Mouse (Mus musculus) kidney, postnatal 0 days (tissue): ENCODE data around the gene Dock11. TPM values are rescaled to one million over a fixed set of nuclear protein-coding genes. Genes with fewer than 3 reads are reported as not detected.

Experiments used
- ATAC-seq: fragments of 200-750 bp; cut with Nextera tagmentation; replicated peaks from 2 replicates; pipeline ENCODE4 v1.8.0; 2017; ENCODE audit warnings: low read depth, moderate number of reproducible peaks, moderate TSS enrichment, moderate library complexity; ENCODE audit not compliant: low FRiP score
- DNase-seq: peaks from one replicate; pipeline ENCODE4 v3.0.0-alpha.2; 2016; ENCODE audit warnings: low spot score
- H3K27ac ChIP-seq: fragments of 300-500 bp; sonication (generic); 2 replicates; pipeline ENCODE4 v1.5.1; 2014; ENCODE audit warnings: mild to moderate bottlenecking
- H3K27me3 ChIP-seq: fragments of 300-500 bp; sonication (generic); 2 replicates; pipeline ENCODE4 v1.6.1; 2014; ENCODE audit warnings: low read length, mixed read lengths; ENCODE audit not compliant: insufficient read depth
- H3K36me3 ChIP-seq: fragments of 300-500 bp; sonication (generic); 2 replicates; pipeline ENCODE4 v1.6.1; 2014; ENCODE audit warnings: low read length, mixed read lengths; ENCODE audit not compliant: insufficient read depth
- H3K4me1 ChIP-seq: fragments of 300-500 bp; sonication (generic); replicated peaks from 2 replicates; pipeline ENCODE4 v1.6.1; 2014; ENCODE audit warnings: antibody characterized with exemption, low read length, mixed read lengths; ENCODE audit not compliant: insufficient read depth
- H3K4me2 ChIP-seq: fragments of 300-500 bp; sonication (generic); 2 replicates; pipeline ENCODE4 v1.6.1; 2014; ENCODE audit warnings: mild to moderate bottlenecking, low read length, moderate library complexity, mixed read lengths
- H3K4me3 ChIP-seq: fragments of 300-500 bp; sonication (generic); replicated peaks from 2 replicates; pipeline ENCODE4 v1.5.1; 2014; ENCODE audit warnings: low read depth, low read length
- H3K9ac ChIP-seq: fragments of 300-500 bp; sonication (generic); 2 replicates; pipeline ENCODE4 v1.6.1; 2014; ENCODE audit warnings: low read depth, low read length
- H3K9me3 ChIP-seq: fragments of 300-500 bp; sonication (generic); replicated peaks from 2 replicates; pipeline ENCODE4 v1.6.1; 2016; ENCODE audit warnings: low read length, inconsistent platforms, mixed read lengths
- CTCF ChIP-seq: IDR thresholded peaks from 2 replicates; pipeline ENCODE4 v1.5.1; 2016; ENCODE audit warnings: antibody characterized with exemption, low read depth, mild to moderate bottlenecking, moderate library complexity
- WGBS: fragments of 180-500 bp; shearing (Covaris S2); extraction: QIAGEN DNeasy Blood & Tissue Kit; methylation state at CpG from one replicate; pipeline ENCODE4 v1.1.7; 2014; 5-methylcytosine and 5-hydroxymethylcytosine counted together
- polyA plus RNA-seq: library from polyadenylated mRNA; unstranded; fragments of >200 nt; fragmentation: Nextera tagmentation; extraction: Ambion mirVana; gene quantifications from 2 replicates; pipeline ENCODE4 v1.2.1, GENCODE M21; 2015

Gene Dock11
- polyA plus RNA-seq, 1 experiment from 2014 or later: 5.5 TPM

GRCm38 (mm10) chrX:35897648-35898500 is 9.2 kb downstream of the Dock11 start:
- DNase-seq (no peak), ATAC-seq (no peak)
- Histone ChIP-seq H3K4me3 (no peak overlapping the region), H3K4me1 (no peaks in the 10 kb centered on the region), H3K27ac (no peak overlapping the region), H3K36me3 (no peaks in the 10 kb centered on the region), H3K9me3 (no peaks in the 10 kb centered on the region), H3K27me3 (no peaks in the 10 kb centered on the region), H3K4me2 (no peak overlapping the region), H3K9ac (no peak overlapping the region)
- WGBS: 66% methylated on average over 11 of the region's 11 CpGs
- no peak for TF ChIP-seq CTCF

GRCm38 (mm10) chrX:35898501-35898766 is 9.8 kb downstream of the Dock11 start:
- no peak overlapping the region for H3K4me2 ChIP-seq
- no peak overlapping the region for H3K9ac ChIP-seq
- no peaks in the 10 kb centered on the region for H3K9me3 ChIP-seq
- no peaks in the 10 kb centered on the region for H3K4me1 ChIP-seq
- H3K27me3 ChIP-seq: no peaks in the 10 kb centered on the region
- no peak for ATAC-seq
- no peak for TF ChIP-seq CTCF
- no peak overlapping the region for H3K27ac ChIP-seq
- WGBS: 96% methylated on average over 2 of the region's 2 CpGs
- H3K4me3 ChIP-seq: no peak overlapping the region
- H3K36me3 ChIP-seq: no peaks in the 10 kb centered on the region
- no peak for DNase-seq

- H3K27me3 ChIP-seq: no peaks in the 10 kb centered on the region
- ATAC-seq: no peak
- no peaks in the 10 kb centered on the region for H3K9me3 ChIP-seq
- no peaks in the 10 kb centered on the region for H3K4me1 ChIP-seq
- DNase-seq: no peak
- no peak overlapping the region for H3K4me2 ChIP-seq
- H3K4me3 ChIP-seq: no peak overlapping the region
- no peak overlapping the region for H3K27ac ChIP-seq
- H3K36me3 ChIP-seq: no peaks in the 10 kb centered on the region
- no peak overlapping the region for H3K9ac ChIP-seq
- no peak for TF ChIP-seq CTCF
- 53% methylated on average over 7 of the region's 7 CpGs for WGBS
Measured at GRCm38 (mm10) chrX:35904352-35904751, 15.7 kb downstream of the Dock11 start.

GRCm38 (mm10) chrX:35906696-35907330 is 18.2 kb downstream of the Dock11 start:
- DNase-seq: no peak
- no peak for ATAC-seq
- Histone ChIP-seq H3K9me3 (no peaks in the 10 kb centered on the region), H3K4me2 (no peak overlapping the region), H3K4me1 (no peaks in the 10 kb centered on the region), H3K9ac (no peak overlapping the region), H3K4me3 (no peak overlapping the region), H3K36me3 (no peaks in the 10 kb centered on the region), H3K27me3 (no peaks in the 10 kb centered on the region), H3K27ac (no peak overlapping the region)
- no peak for TF ChIP-seq CTCF
- WGBS: 69% methylated on average over 4 of the region's 4 CpGs

GRCm38 (mm10) chrX:35919558-35919957 is 30.9 kb downstream of the Dock11 start:
- no peaks in the 10 kb centered on the region for H3K4me1 ChIP-seq

GRCm38 (mm10) chrX:35920096-35920607 is 31.5 kb downstream of the Dock11 start:
- Histone ChIP-seq H3K27me3 (no peaks in the 10 kb centered on the region), H3K4me3 (no peak overlapping the region), H3K4me1 (no peaks in the 10 kb centered on the region), H3K27ac (no peak overlapping the region), H3K36me3 (no peaks in the 10 kb centered on the region), H3K4me2 (no peak overlapping the region), H3K9me3 (no peaks in the 10 kb centered on the region), H3K9ac (no peak overlapping the region)
- 69% methylated on average over 3 of the region's 3 CpGs for WGBS
- no peak for TF ChIP-seq CTCF
- ATAC-seq (no peak), DNase-seq (no peak)

More at GRCm38 (mm10) chrX:35919558-35919957, 30.9 kb downstream of the Dock11 start:
- WGBS: 80% methylated on average over 2 of the region's 2 CpGs
- Histone ChIP-seq H3K27me3 (no peaks in the 10 kb centered on the region), H3K4me3 (no peak overlapping the region), H3K36me3 (no peaks in the 10 kb centered on the region), H3K27ac (no peak overlapping the region), H3K4me2 (no peak overlapping the region), H3K9ac (no peak overlapping the region), H3K9me3 (no peaks in the 10 kb centered on the region)
- no peak for TF ChIP-seq CTCF
- ATAC-seq: no peak
- no peak for DNase-seq
